Mouse (Mus musculus): Measurements from ENCODE around the gene Col4a2. TPM values are rescaled to one million over a fixed set of nuclear protein-coding genes. Genes with fewer than 3 reads are reported as not detected.

Col4a2 gene
- total and polyA plus RNA-seq, 2 experiments from 2014 or later: 26.6 to 95.7 TPM

DNA sequence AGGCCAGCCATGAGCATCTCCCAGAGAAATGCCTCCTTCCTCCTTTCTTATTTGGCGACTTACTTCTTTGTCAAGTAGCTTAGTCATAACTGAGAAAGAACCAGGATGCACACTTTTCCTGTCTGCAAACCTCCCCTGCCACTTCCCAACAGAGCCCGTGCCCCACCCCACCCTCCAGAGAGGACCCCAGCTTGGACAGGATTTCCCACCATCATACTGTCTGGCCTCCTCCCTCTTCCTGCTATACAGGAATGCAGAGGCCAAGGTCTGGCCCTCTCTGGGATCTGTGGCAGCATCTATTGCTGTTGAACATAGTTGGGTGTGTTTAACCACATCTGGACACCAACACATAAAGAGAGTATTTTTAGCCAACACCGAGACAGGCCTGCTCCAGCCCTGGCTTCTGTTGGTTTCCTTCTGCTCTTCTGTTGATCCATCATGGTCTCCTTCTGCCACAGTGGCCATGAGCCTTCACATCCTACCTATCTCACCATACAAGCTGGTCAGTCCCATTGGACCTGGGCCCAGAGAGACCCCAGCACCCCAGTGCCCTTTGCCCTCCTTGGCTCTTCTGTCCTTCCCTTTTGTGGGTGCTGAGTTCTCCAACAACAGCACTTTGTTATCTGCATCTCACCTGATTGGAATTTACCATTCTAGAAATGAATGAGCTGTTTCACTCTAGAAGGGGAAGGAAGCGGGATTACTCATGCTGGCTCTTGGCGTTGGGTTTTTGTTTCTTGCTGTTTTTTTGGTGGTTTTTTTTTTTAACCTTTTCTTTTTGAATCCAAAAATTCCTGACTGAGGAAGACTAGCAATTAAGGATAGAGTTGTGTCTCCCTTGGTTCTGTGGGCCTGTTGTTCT is 10.3 kb downstream of the Col4a2 start:
- H3K9ac ChIP-seq: no peak overlapping the region
- H3K4me1 ChIP-seq (ENCODE audit: insufficient read depth): no peaks in the 10 kb centered on the region
- H3K27me3 ChIP-seq (ENCODE audit: insufficient read depth, low read length): no peaks in the 10 kb centered on the region
- no peak overlapping the region for H3K27ac ChIP-seq (ENCODE audit: low read depth, low read length)
- no peaks in the 10 kb centered on the region for H3K9me3 ChIP-seq (ENCODE audit: low read length)
- no peak overlapping the region for H3K4me2 ChIP-seq (ENCODE audit: low read depth)
- 82% methylated on average over 5 of the region's 5 CpGs for WGBS
- H3K36me3 ChIP-seq (ENCODE audit: insufficient read depth): no peaks in the 10 kb centered on the region
- no peak for DNase-seq
- no peak overlapping the region for H3K4me3 ChIP-seq (ENCODE audit: low read depth, low read length)
- no peak for ATAC-seq
- no peak for TF ChIP-seq CTCF (IDR thresholded peaks at IDR 0.05; ENCODE audit: low read depth)

DNA sequence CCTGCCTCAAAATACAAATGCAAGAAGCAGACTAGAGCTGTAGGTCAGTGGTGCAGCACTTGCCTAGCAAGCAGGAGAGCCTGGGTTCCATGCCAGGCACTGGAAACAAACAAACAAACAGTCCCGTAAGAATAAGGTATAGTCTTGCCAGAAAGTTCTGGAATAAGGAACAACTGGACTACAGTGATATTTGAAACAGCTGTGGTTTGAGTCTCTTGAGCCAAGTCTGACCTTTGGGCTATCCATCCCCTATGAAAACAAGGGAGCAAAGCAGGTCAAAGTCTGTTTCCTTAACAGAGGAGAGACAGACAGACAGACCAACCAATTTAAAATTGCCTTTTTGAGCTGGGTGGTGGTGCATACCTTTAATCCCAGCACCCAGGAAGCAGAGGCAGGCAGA is 11.1 kb downstream of the Col4a2 start:
- WGBS: 94% methylated on average over 1 of the region's 1 CpGs

DNA sequence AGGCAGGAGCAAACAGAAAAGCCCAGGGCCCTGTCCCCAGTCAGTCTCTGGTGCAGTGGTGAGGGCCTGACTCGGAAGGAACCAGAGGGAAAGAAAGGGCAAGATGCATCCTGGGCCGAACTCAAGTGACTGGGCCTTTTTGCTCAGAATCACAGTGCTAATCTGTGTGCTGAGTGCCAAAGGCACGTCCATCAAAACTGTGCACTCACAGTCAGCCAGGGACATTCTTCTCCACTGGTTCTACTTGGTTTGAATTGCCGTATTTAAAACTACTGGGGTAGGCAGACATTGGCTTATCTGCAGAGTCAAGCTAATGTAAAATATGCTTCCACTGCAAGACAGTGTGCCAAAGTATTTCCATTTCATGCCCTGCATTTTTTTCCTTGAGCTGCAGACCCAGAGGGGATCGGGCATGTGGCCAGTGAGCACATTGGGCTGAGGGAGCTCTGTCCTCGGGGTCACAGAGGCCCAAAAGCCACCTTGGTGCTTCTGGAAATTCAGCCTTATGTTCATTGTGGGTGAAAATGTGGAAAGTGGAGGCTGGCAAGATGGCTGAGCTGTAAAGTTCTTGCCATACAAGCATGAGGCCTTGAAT is 12.3 kb downstream of the Col4a2 start:
- WGBS: 62% methylated on average over 6 of the region's 6 CpGs
- H3K27me3 ChIP-seq (ENCODE audit: insufficient read depth, low read length): no peaks in the 10 kb centered on the region
- no peaks in the 10 kb centered on the region for H3K9me3 ChIP-seq (ENCODE audit: low read length)
- no peak for TF ChIP-seq CTCF (IDR thresholded peaks at IDR 0.05; ENCODE audit: low read depth)
- no peak overlapping the region for H3K27ac ChIP-seq (ENCODE audit: low read depth, low read length)
- no peak overlapping the region for H3K4me3 ChIP-seq (ENCODE audit: low read depth, low read length)
- H3K4me2 ChIP-seq (ENCODE audit: low read depth): no peak overlapping the region
- no peak overlapping the region for H3K9ac ChIP-seq
- H3K36me3 ChIP-seq (ENCODE audit: insufficient read depth): no peaks in the 10 kb centered on the region
- no peak for ATAC-seq
- H3K4me1 ChIP-seq (ENCODE audit: insufficient read depth): no peaks in the 10 kb centered on the region
- DNase-seq: no peak

More for the DNA sequence above, 11.1 kb downstream of the Col4a2 start:
- no peak overlapping the region for H3K4me2 ChIP-seq (ENCODE audit: low read depth)
- ATAC-seq (no peak), DNase-seq (no peak)
- H3K4me1 ChIP-seq (ENCODE audit: insufficient read depth): no peaks in the 10 kb centered on the region
- no peaks in the 10 kb centered on the region for H3K27me3 ChIP-seq (ENCODE audit: insufficient read depth, low read length)
- H3K9me3 ChIP-seq (ENCODE audit: low read length): no peaks in the 10 kb centered on the region
- no peak for TF ChIP-seq CTCF (IDR thresholded peaks at IDR 0.05; ENCODE audit: low read depth)
- H3K4me3 ChIP-seq (ENCODE audit: low read depth, low read length): no peak overlapping the region
- no peak overlapping the region for H3K9ac ChIP-seq
- no peak overlapping the region for H3K27ac ChIP-seq (ENCODE audit: low read depth, low read length)
- no peaks in the 10 kb centered on the region for H3K36me3 ChIP-seq (ENCODE audit: insufficient read depth)

DNA sequence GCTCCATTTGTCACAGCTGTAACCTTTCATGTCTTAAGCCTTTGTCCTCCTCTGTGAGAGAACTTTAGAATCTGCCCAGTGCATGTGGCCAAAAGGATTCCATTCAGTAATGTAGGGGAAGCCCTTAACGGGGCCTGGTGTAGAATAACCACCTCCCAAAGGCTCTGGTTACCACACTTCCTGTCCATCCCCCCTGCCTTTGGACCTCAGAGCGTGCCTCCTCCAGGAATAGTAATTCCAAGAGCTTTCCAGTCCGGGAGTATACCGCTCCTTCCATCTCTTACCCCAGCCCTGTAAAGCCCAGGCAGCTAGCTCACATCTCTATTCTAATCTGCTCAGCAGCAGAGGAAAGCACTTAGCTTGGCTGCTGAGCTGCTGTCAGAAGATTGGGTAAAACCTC is 14.7 kb downstream of the Col4a2 start:
- Histone ChIP-seq H3K9me3 (ENCODE audit: low read length) (no peaks in the 10 kb centered on the region), H3K27me3 (ENCODE audit: insufficient read depth, low read length) (no peaks in the 10 kb centered on the region), H3K4me2 (ENCODE audit: low read depth) (no peak overlapping the region), H3K4me1 (ENCODE audit: insufficient read depth) (no peaks in the 10 kb centered on the region), H3K4me3 (ENCODE audit: low read depth, low read length) (no peak overlapping the region), H3K27ac (ENCODE audit: low read depth, low read length) (no peak overlapping the region), H3K36me3 (ENCODE audit: insufficient read depth) (no peaks in the 10 kb centered on the region), H3K9ac (no peak overlapping the region)
- WGBS: 47% methylated on average over 4 of the region's 4 CpGs
- no peak for ATAC-seq
- no peak for TF ChIP-seq CTCF (IDR thresholded peaks at IDR 0.05; ENCODE audit: low read depth)
- no peak for DNase-seq

DNA sequence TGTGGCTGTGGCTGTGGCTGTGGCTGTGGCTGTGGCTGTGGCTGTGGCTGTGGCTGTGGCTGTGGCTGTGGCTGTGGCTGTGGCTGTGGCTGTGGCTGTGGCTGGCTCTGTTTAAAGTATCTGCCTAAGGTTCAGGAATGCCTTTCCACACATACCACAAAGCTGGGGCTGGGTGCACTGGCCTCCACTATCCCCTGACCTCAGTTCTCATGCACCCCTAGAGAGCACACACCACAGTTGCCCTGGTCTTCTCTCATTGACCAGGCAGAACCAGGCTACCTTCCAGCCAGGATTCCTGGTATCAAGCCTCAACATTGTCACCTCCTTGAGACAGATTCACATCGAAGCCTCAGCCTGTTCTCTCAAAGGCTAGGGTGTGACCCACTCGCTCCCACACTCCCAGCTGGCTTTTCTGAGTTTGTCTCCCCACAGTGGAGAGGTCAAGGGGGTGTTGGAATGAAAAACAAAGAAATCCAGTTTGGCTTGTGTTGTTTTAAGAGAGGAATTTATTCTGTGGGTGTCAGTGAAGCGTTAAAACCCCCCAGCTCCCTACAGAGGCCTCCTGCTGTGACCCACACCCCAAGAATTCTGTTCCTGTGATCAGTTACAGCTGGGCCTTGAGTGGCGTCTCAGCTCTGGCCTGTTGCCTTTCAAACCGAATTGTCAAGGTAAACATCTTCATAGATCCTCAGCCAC is 15.3 kb downstream of the Col4a2 start:
- Histone ChIP-seq H3K4me3 (ENCODE audit: low read depth, low read length) (no peak overlapping the region), H3K9ac (no peak overlapping the region), H3K4me2 (ENCODE audit: low read depth) (no peak overlapping the region), H3K36me3 (ENCODE audit: insufficient read depth) (no peaks in the 10 kb centered on the region), H3K27ac (ENCODE audit: low read depth, low read length) (no peak overlapping the region), H3K27me3 (ENCODE audit: insufficient read depth, low read length) (no peaks in the 10 kb centered on the region), H3K9me3 (ENCODE audit: low read length) (no peaks in the 10 kb centered on the region), H3K4me1 (ENCODE audit: insufficient read depth) (no peaks in the 10 kb centered on the region)
- no peak for DNase-seq
- ATAC-seq: no peak
- no peak for TF ChIP-seq CTCF (IDR thresholded peaks at IDR 0.05; ENCODE audit: low read depth)
- 65% methylated on average over 5 of the region's 5 CpGs for WGBS

DNA sequence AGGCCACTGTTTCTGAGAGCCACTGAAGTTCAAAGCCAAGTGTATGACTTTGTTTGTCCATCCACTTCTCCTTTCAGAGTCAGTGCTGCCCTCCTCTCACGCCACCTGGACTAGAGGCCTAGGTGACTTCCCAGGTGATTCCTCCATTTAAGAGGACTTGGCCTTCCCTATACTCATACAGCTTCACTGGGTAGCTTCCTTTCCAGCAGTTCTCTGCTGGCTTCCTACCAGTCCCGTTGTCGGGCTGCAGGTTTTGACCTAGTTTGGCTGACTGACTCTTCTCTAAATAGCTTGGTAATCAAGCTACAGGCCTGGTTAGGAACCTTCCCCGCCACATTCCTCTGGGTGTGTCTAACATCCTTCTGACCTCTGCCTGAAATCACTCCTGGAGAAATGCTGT is 19.0 kb downstream of the Col4a2 start:
- 79% methylated on average over 4 of the region's 4 CpGs for WGBS
- Histone ChIP-seq H3K36me3 (ENCODE audit: insufficient read depth) (no peaks in the 10 kb centered on the region), H3K27me3 (ENCODE audit: insufficient read depth, low read length) (no peaks in the 10 kb centered on the region), H3K9me3 (ENCODE audit: low read length) (no peaks in the 10 kb centered on the region), H3K9ac (no peak overlapping the region), H3K4me3 (ENCODE audit: low read depth, low read length) (no peak overlapping the region), H3K4me2 (ENCODE audit: low read depth) (no peak overlapping the region), H3K27ac (ENCODE audit: low read depth, low read length) (no peak overlapping the region), H3K4me1 (ENCODE audit: insufficient read depth) (no peaks in the 10 kb centered on the region)
- no peak for TF ChIP-seq CTCF (IDR thresholded peaks at IDR 0.05; ENCODE audit: low read depth)
- DNase-seq (no peak), ATAC-seq (no peak)

DNA sequence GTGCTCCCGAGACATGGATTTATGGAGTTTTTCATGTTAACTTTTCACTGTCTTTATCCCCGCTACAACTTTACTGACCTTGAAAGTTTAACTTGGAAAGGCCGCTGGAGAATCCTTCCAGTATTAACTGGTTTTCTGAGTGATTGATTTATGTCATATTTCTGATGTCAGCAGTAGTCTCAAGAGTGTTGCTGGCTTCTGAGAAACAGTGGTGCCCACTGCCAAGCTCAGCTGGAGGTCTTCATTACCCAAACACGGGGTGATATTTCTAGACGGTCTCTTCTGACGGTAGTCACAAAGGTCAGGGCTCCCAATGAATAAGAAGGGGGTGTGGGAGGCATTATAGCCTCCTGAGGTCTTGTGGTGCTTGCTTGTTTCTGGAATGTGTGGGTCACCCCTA is 21.1 kb downstream of the Col4a2 start:
- WGBS: 79% methylated on average over 6 of the region's 6 CpGs
- ATAC-seq: no peak
- Histone ChIP-seq H3K36me3 (ENCODE audit: insufficient read depth) (no peaks in the 10 kb centered on the region), H3K4me3 (ENCODE audit: low read depth, low read length) (no peak overlapping the region), H3K27ac (ENCODE audit: low read depth, low read length) (no peak overlapping the region), H3K9ac (no peak overlapping the region), H3K4me1 (ENCODE audit: insufficient read depth) (no peaks in the 10 kb centered on the region), H3K27me3 (ENCODE audit: insufficient read depth, low read length) (no peaks in the 10 kb centered on the region), H3K4me2 (ENCODE audit: low read depth) (no peak overlapping the region), H3K9me3 (ENCODE audit: low read length) (no peaks in the 10 kb centered on the region)
- no peak for TF ChIP-seq CTCF (IDR thresholded peaks at IDR 0.05; ENCODE audit: low read depth)
- no peak for DNase-seq

All from forebrain, postnatal 0 days (tissue).